Mouse (Mus musculus) gastrocnemius, postnatal 4 days (tissue): Measurements from ENCODE around the gene Vcam1. TPM values are rescaled to one million over a fixed set of nuclear protein-coding genes. Genes with fewer than 3 reads are reported as not detected.

Experiments used
- DNase-seq, 2 experiments: peaks; one replicate each; pipeline ENCODE4 v3.0.0; 2021 to 2022; ENCODE audit warnings: low spot score in 2 of 2, mixed read lengths in 2 of 2
- total RNA-seq, 2 experiments: library from RNA; stranded (reverse); gene quantifications; 2 replicates each; pipeline ENCODE4 v1.2.3; 2021

Gene Vcam1
- total RNA-seq, 2 experiments from 2014 or later, result 20.4 to 21.9 TPM

DNA sequence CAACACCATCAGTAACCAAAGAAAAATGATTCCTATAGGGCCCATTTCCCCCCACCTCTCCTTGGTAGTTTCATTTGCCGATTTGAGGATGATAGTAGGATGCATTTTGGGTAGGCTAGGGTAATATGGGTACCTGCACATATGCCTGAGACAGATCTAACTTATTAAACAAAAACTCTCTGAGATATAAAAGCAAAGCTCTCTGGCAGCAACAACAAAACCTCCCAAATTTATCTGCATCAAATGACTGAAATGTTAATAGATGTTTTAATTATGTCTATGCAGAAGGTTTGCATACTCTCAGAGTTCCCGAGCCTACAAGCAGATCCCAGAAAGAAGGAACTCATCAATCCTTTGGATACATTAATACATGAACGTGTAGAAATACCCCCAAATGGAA is 1.7 kb downstream of the Vcam1 start:
- DNase-seq, result no peak

DNA sequence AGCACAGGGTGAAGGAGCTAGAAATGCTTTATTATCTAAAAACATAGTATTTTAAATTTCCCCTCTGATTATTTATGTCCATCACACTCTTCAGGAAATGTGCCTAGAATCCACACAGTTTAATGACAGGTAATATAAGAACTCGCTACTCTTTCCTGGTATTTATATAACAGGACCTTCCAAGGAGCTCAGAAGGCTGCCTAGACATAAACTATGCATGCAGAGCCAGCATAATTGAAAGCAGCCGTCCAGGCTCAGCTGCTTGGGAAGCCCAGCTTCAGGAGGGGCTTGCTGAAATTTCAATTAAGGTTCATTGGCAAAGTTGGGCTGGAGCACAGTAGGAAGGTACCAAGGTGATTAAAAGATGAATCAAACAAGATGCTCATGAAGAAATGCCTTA is 2.2 kb downstream of the Vcam1 start:
- no peak for DNase-seq

DNA sequence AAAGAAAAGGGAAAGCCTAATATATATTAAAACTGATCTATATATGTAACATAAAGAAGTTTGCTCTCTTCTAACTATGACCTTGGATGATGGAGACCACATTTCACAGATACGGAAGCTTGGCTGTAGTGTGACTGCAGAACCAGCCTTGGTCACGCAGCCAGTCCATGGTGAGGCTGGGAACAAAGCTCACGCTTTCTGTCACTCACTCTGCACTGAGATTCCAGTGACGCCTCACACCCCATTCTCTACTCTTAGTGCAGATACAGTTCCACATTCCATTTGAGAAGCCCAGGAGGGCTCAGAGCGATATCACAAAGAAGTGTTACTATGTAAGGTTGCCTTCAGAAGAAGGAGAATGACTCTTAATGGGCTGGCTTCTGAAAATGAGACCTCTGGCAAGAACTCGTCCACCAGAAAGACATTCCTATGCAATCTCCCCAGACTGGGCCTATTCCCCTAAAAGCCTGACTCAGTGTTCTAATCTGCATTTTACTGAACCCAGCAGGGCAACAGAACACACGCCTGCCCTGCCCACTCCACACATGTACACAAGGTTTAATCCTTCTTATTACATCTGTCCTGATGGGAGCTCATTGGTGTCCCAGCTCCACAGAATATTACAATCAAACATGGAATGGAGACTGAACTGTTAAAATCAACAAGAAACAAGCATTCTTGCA is 2.8 kb downstream of the Vcam1 start:
- DNase-seq, result peak in 1 of 2 experiments; percentile 10

DNA sequence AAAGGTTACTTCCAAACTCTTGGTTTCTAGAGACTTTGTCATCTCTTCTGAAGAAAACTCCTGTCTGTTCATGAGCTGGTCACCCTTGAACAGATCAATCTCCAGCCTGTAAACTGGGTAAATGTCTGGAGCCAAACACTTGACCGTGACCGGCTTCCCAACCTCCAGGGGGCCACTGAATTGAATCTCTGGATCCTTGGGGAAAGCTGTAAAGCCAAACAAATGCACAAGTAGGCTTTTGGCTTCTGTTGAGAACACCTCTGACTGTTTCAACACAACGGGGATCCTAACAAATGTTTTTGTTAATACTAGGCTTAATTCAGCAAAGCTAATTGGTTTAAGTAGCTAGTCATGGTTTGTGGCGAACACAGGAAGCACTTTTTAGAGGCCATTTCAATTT is 3.4 kb downstream of the Vcam1 start:
- DNase-seq, result no peak

DNA sequence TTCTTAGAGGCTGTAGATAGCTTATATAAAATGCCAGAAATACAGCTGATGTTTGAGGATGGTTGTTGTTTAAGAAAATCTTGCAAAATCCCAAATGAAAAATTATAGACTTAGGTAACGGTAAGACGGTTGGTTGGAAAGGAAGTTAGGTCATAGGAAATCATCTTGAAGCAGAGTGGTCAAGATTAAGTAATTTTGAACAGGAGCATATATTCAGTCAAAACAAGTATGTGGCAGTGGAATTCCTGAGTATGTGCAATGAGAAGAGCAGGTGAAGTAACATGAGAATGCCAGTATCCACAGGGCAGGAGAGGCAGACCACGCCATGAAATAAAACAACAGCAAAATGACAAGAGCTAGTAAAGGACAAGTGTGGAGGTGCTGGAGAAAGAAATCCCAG is 5.7 kb downstream of the Vcam1 start:
- DNase-seq, result no peak

DNA sequence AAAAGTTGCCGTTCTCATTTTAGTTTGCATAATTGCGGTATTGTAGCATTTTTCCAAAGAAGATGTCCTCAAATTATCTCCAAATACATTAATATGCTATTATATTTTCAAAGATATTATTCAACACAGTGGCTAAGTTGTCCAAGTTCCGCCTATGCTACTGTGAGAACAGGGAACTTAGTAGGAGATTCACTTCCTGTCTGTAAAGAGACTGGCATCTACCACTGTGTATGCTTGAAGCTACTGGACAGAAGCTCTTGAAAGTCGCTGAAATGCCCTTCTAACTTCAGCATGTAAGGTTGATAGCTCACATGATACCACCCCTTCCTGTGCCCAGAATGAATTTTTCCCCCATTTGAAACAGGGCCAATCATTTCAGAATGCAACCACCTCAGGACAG is 6.8 kb downstream of the Vcam1 start:
- no peak for DNase-seq

DNA sequence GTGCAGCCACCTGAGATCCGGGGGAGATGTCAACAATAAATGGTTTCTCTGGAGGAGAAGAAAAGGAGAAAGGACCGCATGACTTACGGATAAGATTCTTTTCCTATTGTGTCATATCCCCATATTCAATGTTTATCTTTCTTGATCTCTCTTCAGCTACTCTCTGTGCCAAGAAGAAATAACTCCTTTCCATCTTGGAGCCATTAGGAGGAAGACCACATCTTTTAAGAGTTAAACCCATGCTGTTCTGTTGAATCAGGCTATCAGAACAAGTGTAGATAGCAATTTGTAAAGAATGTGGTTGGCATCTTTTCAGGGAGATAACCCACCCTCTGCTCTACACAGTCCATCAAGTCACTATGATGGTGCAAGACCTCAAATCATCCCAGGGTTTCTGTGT is 8.5 kb downstream of the Vcam1 start:
- no peak for DNase-seq

DNA sequence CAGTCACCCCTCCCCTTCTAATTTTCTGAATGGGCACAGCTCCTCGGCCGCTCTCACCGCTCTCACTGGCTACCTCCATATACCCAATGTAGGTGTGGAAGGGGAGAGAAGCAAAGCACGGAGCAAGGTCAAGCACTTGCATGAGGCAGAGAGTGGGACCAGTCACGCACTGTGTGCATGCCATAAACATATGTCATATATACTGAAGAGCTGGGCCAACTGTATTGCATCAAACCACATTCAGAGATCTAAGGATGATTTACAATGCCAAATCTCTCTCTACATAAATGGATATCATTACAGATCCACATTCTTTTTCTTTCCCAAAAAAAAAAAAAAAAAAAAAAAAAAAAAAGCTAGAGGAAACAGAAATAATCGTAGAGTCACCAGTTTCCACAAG is 9.1 kb downstream of the Vcam1 start:
- DNase-seq, result no peak

DNA sequence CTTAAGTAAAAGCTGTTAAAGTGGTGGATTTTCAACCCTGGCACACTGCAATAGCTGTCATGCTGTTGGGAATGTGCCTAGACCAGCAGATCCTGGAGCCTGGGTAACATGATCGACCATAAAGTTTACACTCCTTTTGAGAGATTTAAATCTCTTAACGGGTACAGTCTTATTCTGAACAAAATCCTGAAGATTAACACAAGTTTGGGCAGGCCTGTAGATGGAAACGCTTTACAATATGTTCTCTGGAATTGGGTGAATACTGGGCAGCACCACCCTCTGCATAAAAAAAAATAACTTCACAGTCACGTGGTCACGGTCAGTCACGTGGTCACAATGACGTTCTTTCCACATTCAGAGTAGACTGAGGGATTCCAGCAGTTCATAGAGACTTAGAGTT is 10.3 kb downstream of the Vcam1 start:
- no peak for DNase-seq

DNA sequence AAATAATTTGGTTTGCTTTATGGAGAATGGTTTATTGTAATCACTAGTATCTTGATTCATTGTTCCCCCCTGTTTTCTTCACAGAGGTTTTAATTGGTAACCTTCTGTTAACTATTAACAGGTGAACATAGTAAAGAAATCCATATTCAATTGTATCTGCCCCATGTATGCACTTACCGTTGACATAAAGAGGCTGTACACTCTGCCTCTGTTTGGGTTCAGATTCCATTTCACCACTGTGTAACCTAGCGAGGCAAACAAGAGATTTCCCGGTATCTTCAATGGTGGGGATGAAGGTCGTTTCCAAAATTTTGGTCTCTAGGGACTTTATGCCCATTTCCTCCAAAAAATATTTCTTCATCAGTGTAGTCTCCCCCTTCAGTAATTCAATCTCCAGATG is 12.4 kb downstream of the Vcam1 start:
- DNase-seq, result no peak

DNA sequence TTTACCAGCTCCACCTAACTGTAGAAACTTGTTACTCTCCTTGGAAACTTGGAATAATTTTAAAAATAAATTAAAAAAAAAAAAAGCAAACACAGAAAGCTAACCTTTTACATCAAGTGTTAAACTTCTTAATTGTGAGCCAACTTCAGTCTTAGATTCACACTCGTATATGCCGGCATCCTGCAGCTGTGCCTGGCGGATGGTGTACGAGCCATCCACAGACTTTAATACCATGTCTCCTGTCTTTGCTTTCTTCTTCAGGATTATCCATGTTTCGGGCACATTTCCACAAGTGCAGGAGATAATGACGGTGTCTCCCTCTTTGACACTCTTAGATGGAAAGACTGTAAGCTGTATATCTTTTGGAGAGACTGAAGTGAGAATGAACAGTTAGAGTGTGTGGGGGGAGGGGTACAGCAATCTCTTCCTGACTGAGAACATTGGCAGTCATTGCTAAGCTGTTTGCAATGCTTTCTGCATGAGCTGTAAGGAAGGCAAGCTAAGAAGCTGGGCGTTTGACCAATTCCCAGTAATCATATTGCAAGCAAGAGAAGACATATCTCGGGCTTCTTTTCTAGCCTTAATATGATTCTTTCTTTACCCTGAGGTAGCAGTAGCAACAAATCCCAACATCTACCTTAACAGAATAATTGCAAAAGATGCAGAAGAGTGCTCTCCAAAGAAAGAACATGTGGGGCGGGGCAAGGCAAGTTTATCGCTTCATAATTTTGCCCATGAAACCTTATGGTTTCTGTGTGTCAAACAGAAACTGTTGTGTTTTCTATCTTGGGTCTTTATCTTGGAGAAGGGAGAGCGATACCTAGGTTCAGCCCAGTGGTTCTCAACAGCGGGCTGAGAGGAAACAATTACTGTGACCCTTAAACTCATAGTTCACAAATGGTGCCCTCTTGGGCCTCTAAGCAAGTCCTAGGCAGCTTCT is 15.0 kb downstream of the Vcam1 start:
- DNase-seq, result peak in 1 of 2 experiments; percentile 71

DNA sequence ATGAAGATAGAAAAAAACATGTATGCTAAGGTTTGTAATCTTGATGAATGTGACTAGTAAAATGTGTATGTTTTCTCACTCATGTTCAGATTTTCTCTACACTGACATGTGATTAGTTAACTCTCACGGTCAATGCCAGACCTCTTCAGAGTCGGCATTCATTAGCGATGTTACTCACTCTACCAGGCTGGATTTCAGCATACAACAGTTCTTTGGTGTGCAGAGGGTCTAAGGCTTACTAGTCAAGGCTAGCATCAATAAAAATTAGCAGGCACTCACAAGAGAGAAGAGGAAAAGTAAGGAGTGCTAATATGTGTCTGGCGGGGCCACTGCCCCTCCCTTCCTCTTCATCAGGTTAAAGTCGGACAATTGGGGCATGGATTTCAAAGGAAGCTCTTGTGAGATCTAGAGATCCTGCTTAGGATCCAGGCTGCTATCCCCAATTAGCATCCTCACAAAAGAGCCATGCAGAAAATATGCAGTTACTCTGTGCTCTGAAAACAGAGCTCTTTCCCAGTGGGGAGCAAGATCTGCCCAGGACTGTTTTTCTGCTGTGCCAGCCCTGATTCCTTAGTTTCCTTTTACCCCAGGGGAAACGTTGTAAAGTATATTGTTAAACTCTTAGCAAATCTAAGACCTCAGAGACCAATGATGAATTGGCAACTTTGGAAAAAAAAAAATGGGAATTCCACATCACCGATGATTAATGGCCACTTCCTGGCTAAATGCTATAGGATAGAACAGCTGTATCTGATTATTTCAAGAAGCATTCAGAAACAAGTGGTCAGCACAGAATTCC is 15.8 kb downstream of the Vcam1 start:
- no peak for DNase-seq

DNA sequence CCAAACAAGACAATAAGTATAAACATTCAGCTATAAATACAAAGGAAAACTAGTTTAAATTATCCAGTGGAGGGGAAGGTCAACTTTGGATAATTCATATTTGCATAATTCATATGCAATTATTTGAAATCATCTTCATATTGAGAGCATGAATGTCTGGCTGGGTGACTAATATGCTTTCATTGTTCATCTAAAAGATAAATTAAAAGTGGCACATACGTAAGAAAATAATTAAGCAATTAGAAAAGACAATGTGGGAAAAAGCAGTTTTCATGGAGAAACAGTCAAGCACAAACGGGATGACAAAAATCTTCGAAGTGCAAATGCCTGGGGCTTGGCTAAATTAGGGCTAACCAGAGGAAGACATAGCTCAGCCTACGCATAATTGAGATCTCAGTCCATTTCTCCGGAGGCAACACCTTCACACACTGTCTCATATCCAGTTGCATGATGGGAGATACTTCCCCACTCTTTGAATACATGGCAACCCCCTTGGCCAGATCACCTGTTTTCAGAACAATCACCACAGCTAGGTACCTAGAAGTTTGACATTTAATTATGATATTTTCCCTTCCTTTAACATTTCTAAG is 16.6 kb downstream of the Vcam1 start:
- DNase-seq, result no peak

DNA sequence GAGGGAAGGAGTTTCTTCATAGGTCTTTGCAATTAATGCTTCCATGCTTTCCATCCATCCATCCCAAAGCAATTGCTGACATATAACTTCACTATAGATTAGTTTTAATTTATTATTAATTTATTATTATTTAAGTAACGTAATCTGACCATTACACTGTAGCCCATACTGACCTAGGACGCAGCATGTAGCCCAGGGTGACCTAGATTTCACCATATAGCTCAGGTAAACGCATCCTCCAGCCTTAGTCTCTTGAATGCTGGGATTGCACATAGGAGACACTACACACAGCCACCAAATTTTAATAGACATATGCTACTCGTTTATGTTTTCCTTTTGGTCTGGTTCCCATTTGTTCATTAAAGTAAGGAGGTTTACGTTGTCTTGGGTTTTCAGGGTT is 23.8 kb downstream of the Vcam1 start:
- DNase-seq, result no peak

DNA sequence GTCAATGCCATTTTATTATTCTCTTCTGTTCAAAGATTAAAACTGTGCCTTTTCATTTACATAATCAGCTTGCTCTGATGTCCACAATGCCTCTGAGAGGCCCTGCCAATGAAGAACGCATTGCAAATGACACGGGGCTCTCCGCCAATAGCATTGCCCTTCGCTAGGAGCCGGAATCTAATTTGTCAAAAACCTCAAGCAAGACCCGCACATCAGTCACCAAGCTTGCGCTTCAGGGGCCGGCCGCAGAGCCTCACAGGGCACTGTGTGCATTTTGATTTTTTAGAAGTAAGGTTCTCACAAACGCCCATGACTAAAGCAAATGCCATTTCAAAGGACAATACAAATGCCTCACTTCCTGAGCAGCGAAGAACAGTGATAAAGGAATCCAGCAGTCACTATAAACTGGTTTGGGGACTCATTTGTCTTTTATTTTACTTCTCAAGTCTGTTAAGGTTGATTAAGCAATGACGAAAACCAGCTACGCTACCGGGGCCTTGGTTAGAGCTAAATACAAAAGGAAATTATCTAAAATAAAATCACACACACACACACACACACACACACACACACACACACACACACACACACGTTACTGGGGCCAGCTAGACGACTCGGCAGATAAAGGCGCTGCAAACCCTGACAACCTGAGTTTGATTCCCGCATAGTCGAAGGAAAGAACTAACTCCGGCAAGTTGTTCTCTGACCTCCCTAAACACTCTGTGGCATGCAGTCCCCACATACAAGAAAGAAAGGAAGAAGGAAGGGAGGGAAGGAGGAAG is 24.4 kb downstream of the Vcam1 start:
- DNase-seq, result no peak

DNA sequence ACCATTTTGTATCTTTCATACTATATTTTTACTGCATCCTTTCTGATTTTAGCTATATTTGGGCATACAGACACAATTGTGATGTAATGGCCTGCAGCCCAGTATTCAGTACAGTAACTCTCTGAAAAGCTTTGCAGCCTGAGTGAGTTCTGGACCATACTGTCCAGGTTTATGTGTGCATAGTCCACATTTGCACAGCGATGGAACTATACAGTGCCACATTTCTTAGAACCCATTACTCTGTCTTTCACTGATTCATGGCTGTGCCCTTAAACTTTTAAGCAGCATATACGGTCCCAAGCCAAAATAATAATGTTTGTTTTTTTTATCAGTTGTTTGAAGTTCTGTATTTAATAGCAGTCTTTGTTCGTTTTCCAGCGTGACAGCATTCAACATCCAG is 25.2 kb downstream of the Vcam1 start:
- DNase-seq, result no peak

DNA sequence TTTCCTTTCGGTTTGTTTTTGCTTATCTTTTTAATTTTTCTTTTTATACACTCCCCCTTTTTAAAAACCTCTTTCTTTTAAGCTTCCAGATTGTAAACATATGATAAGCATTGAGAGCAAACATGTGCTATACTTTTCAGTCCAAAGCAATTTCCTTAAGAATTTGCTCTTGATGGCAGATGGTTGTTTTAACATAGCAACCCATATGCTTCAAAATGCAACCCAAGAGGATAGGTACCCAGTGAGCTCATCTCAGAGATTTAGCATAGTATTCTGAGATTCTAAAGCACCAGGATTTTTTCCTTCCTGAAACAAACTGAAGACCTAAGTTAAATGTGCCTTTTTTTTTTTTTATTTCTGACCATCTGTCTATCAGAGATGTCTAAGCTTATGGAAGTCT is 28.6 kb downstream of the Vcam1 start:
- no peak for DNase-seq

DNA sequence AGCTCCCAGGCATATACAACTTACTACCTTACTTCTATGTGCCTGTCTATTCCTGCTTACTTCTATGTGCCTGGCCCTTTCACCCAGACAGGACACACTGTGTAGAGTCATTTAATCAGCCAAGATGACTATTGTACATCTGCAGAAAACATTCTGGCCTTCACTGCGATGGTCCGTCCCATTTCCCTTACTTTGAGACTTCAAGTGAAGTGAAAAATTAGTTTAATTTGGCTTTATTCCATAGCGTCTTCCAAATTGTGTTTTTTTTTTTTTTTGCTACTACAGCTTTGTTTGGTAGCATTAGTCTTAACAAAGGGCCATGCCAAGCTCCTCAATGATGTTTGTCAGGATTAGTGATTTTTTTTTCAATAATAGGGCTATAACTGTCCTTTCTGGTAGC is 33.6 kb downstream of the Vcam1 start:
- DNase-seq, result no peak

DNA sequence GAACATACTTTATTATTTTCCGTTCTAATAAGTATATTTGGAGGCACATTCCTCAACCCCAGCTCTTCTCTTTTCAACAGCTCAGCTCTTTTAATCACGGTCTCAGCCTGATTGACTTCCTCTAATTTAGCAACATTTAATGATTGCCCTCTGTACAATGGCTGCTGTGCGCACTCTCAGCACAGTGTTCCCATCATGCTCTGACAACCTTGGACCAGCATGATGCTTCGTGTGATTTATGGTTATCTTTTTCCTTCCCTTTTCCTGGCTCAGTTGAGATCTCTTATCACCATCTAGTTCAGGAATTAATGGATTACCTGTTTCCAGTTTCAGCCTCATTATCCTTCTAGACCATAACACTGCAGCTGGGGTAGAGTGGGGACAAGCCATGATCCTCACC is 34.2 kb downstream of the Vcam1 start:
- DNase-seq, result no peak

DNA sequence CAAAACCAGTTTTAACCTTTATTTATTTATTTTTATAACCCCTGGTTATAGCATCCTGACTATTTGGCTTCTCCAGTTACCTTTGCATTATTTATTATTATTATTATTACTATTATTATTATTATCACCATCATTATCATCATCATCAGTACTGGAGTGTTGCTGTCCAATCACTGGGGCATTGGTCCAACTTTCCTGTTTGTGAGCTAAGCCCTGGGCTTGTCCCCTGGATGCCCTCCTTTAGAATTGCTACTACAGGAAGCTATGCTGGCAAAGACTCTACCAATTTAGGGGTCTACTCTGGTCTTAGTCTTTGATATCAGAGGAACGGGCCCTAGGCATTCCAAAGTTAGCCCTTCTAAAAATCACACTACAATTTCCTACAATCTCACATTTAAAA is 34.6 kb downstream of the Vcam1 start:
- DNase-seq, result no peak

DNA sequence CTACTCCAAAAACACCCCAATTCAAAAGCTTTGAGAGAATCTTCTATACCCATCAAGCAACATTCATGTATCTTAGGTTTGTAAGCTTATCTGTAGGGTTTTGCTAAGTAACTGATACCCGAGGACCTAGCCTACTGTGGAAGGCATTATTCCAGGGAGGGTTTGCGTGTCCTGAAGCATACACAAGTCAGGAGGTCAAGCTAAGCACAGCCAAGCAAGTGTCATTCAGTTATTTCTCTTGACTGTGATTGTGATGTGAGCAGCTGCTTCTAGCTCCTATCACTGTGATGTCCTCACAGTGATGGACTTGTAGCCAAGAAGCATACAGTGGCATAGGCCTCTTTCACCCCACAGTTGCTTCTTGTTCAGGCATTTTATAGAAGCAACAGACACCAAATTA is 35.2 kb downstream of the Vcam1 start:
- no peak for DNase-seq
